Mouse (Mus musculus) MEL (cell line): ENCODE data around the gene Slc34a1. TPM values are rescaled to one million over a fixed set of nuclear protein-coding genes. Genes with fewer than 3 reads are reported as not detected.

Experiments
- DNase-seq: peaks from one replicate; pipeline ENCODE4 v3.0.0; 2011; ENCODE audit warnings: low read depth, low spot score
- H3K27ac ChIP-seq: 2 replicates; pipeline ENCODE4 v1.5.1; 2012; ENCODE audit warnings: low read depth, mild to moderate bottlenecking, control low read depth, low read length, moderate library complexity; ENCODE audit not compliant: control insufficient read depth
- H3K27me3 ChIP-seq, 2 experiments: fragments of 150-350 bp in 1 of 2; sonication (generic) in 1 of 2; 2 replicates each; pipeline ENCODE4 v1.6.1; 2012; ENCODE audit warnings: low read length in 2 of 2, mild to moderate bottlenecking in 2 of 2, improper control_type of control experiment in 1 of 2, moderate library complexity in 1 of 2; ENCODE audit not compliant: insufficient read depth in 2 of 2, control insufficient read depth in 1 of 2
- H3K36me3 ChIP-seq, 2 experiments: 2 replicates each; pipeline ENCODE4 v1.6.1; 2012 to 2014; ENCODE audit warnings: low read length in 2 of 2, improper control_type of control experiment in 1 of 2, inconsistent platforms in 1 of 2, mild to moderate bottlenecking in 1 of 2; ENCODE audit not compliant: insufficient read depth in 2 of 2, control insufficient read depth in 1 of 2
- H3K4me1 ChIP-seq, 2 experiments: fragments of 150-350 bp in 1 of 2; sonication (generic) in 1 of 2; 2 replicates each; pipeline ENCODE4 v1.6.1; 2012; ENCODE audit warnings: low read length in 2 of 2, improper control_type of control experiment in 1 of 2, mild to moderate bottlenecking in 1 of 2; ENCODE audit not compliant: insufficient read depth in 2 of 2, control insufficient read depth in 1 of 2
- H3K4me3 ChIP-seq, 2 experiments: fragments of 150-350 bp in 1 of 2; sonication (generic) in 1 of 2; 2 replicates each; pipeline ENCODE4 v1.5.1; 2012; ENCODE audit warnings: low read depth in 2 of 2, low read length in 2 of 2, mild to moderate bottlenecking in 2 of 2, moderate library complexity in 2 of 2, control low read depth in 1 of 2, improper control_type of control experiment in 1 of 2; ENCODE audit not compliant: control insufficient read depth in 1 of 2, insufficient read depth in 1 of 2
- H3K79me2 ChIP-seq: 2 replicates; pipeline ENCODE4 v1.6.1; 2012; ENCODE audit warnings: mild to moderate bottlenecking, low read length, moderate library complexity; ENCODE audit not compliant: control insufficient read depth, poor library complexity, insufficient read depth
- H3K9ac ChIP-seq: 2 replicates; pipeline ENCODE4 v1.6.1; 2012; ENCODE audit warnings: low read depth, mild to moderate bottlenecking, control low read depth, low read length, moderate library complexity; ENCODE audit not compliant: control insufficient read depth, poor library complexity, severe bottlenecking
- H3K9me3 ChIP-seq: fragments of 150-350 bp; sonication (generic); replicated peaks from 2 replicates; pipeline ENCODE4 v1.6.1; 2012; ENCODE audit warnings: mild to moderate bottlenecking, low read length, improper control_type of control experiment, moderate library complexity; ENCODE audit not compliant: insufficient read depth
- BHLHE40 ChIP-seq: IDR thresholded peaks from 2 replicates; pipeline ENCODE4 v1.6.1; 2012; ENCODE audit warnings: low read depth, mild to moderate bottlenecking, inconsistent platforms, low read length, improper control_type of control experiment, borderline replicate concordance
- CHD1 ChIP-seq: IDR thresholded peaks from 2 replicates; pipeline ENCODE4 v1.6.1; 2012; ENCODE audit warnings: low read depth, mild to moderate bottlenecking, inconsistent platforms, low read length, improper control_type of control experiment
- ELF1 ChIP-seq: IDR thresholded peaks from 2 replicates; pipeline ENCODE4 v1.6.1; 2014; ENCODE audit warnings: low read depth, mild to moderate bottlenecking, inconsistent platforms, low read length, improper control_type of control experiment, moderate library complexity
- EP300 ChIP-seq, 2 experiments: IDR thresholded peaks; 2 replicates each; pipeline ENCODE4 v1.6.1; 2011; ENCODE audit warnings: improper control_type of control experiment in 2 of 2, low read length in 2 of 2, low read depth in 1 of 2, mild to moderate bottlenecking in 1 of 2
- ETS1 ChIP-seq: IDR thresholded peaks from 2 replicates; pipeline ENCODE4 v1.6.1; 2012; ENCODE audit warnings: low read depth, mild to moderate bottlenecking, inconsistent platforms, low read length, improper control_type of control experiment, moderate library complexity
- GATA1 ChIP-seq: IDR thresholded peaks from 2 replicates; pipeline ENCODE4 v1.6.1; 2011; ENCODE audit warnings: low read depth, low read length, improper control_type of control experiment
- HCFC1 ChIP-seq: IDR thresholded peaks from 2 replicates; pipeline ENCODE4 v1.6.1; 2012; ENCODE audit warnings: low read depth, mild to moderate bottlenecking, inconsistent platforms, low read length, improper control_type of control experiment, moderate library complexity
- JUND ChIP-seq: IDR thresholded peaks from 2 replicates; pipeline ENCODE4 v1.6.1; 2011; ENCODE audit warnings: low read depth, mild to moderate bottlenecking, improper control_type of control experiment, low read length
- MAX ChIP-seq: IDR thresholded peaks from 2 replicates; pipeline ENCODE4 v1.6.1; 2011; ENCODE audit warnings: low read length, improper control_type of control experiment
- MAZ ChIP-seq: IDR thresholded peaks from 2 replicates; pipeline ENCODE4 v1.6.1; 2012; ENCODE audit warnings: low read depth, mild to moderate bottlenecking, inconsistent platforms, low read length, improper control_type of control experiment
- MYB ChIP-seq: IDR thresholded peaks from 2 replicates; pipeline ENCODE4 v1.6.1; 2011; ENCODE audit warnings: mild to moderate bottlenecking, low read depth, low read length, improper control_type of control experiment
- MYC ChIP-seq: IDR thresholded peaks from 2 replicates; pipeline ENCODE4 v1.6.1; 2011; ENCODE audit warnings: low read depth, mild to moderate bottlenecking, low read length, improper control_type of control experiment, moderate library complexity
- NELFE ChIP-seq: IDR thresholded peaks from 2 replicates; pipeline ENCODE4 v1.6.1; 2011; ENCODE audit warnings: low read depth, low read length, improper control_type of control experiment
- TAL1 ChIP-seq: IDR thresholded peaks from 2 replicates; pipeline ENCODE4 v1.6.1; 2012; ENCODE audit warnings: mild to moderate bottlenecking, inconsistent platforms, low read length, moderate library complexity, mixed read lengths
- TBP ChIP-seq: IDR thresholded peaks from 2 replicates; pipeline ENCODE4 v1.8.0; 2011; ENCODE audit warnings: low read depth, low read length, improper control_type of control experiment
- TCF12 ChIP-seq: IDR thresholded peaks from 2 replicates; pipeline ENCODE4 v1.6.1; 2014; ENCODE audit warnings: low read depth, mild to moderate bottlenecking, inconsistent platforms, low read length, improper control_type of control experiment, moderate library complexity
- USF2 ChIP-seq, 2 experiments: IDR thresholded peaks; 2 replicates each; pipeline ENCODE4 v1.6.1; 2011 to 2012; ENCODE audit warnings: improper control_type of control experiment in 2 of 2, low read length in 2 of 2, borderline replicate concordance in 1 of 2, inconsistent platforms in 1 of 2, low read depth in 1 of 2, mild to moderate bottlenecking in 1 of 2; ENCODE audit not compliant: insufficient read depth in 1 of 2
- ZC3H11A ChIP-seq: IDR thresholded peaks from 2 replicates; pipeline ENCODE4 v1.6.1; 2012; ENCODE audit warnings: low read depth, mild to moderate bottlenecking, inconsistent platforms, low read length, improper control_type of control experiment
- ZKSCAN1 ChIP-seq: IDR thresholded peaks from 2 replicates; pipeline ENCODE4 v1.6.1; 2012; ENCODE audit warnings: low read depth, mild to moderate bottlenecking, inconsistent platforms, low read length, improper control_type of control experiment, moderate library complexity
- ZNF384 ChIP-seq: IDR thresholded peaks from 2 replicates; pipeline ENCODE4 v1.6.1; 2012; ENCODE audit warnings: low read depth, mild to moderate bottlenecking, inconsistent platforms, low read length, improper control_type of control experiment
- polyA plus RNA-seq, 2 experiments: library from polyadenylated mRNA; stranded (reverse) in 1 of 2; unstranded in 1 of 2; fragments of >175 nt in 1 of 2; fragments of >200 nt in 1 of 2; gene quantifications; 2 replicates each; pipeline versions ENCODE4 v1.2.1 to v1.2.4; 2012; ENCODE audit warnings: low replicate concordance in 2 of 2, low read depth in 1 of 2; ENCODE audit not compliant: insufficient read length in 2 of 2, insufficient read depth in 1 of 2, missing spikeins in 1 of 2
- total RNA-seq: library from RNA; depleted of rRNA; stranded (reverse); fragments of 300-350 nt; gene quantifications from 2 replicates; pipeline ENCODE4 v1.2.3, GENCODE M21; 2012

The Slc34a1 gene
- total and polyA plus RNA-seq, 3 experiments: not detected

DNA sequence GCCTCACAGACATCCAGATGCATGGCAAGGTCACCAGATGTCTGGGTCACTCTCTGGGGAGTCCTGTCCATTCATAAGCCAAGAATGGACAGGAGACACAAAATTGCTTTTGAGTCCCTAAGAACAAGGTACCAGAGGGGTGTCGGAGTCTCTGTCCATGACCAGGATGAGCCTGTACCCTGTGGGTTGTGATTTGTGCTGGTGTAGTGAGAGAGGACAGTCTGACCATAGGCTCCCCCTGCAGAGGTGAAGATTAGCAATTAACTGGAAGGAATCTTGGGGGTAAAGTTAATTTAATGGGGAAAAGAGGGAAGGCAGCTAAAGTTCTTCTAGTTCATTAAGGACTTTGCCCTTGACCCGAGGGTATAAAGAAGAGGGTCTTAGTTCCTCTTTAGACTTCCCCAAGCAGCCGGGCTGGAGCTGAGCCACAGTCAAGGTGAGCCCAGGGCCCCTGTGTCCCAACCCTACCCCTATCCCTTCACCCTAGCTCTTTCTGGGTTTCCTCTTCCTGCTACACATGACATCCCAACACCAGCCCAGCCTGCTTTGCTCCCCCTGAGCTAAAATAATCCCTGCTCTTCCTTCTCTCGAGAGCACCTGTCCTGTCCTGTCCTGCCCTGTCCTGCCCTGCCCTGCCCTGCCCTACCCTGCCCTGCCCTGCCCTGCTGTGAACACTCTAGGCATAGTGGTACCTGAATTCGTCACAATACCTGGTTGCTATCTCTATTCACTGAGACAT is 1.5 kb downstream of the Slc34a1 start:
- no peaks in the 10 kb centered on the region for H3K4me1 ChIP-seq
- no peaks in the 10 kb centered on the region for H3K79me2 ChIP-seq
- no peak overlapping the region for H3K9ac ChIP-seq
- no peak overlapping the region for H3K27ac ChIP-seq
- no peak overlapping the region for H3K4me3 ChIP-seq
- DNase-seq: no peak
- TF ChIP-seq NELFE (no peak), ZC3H11A (no peak), ZNF384 (no peak), MYC (no peak), EP300 (IDR thresholded peaks at IDR 0.05; ENCODE audit: low read depth in 1 of 2, low read length in 2 of 2) (no peak), BHLHE40 (no peak), TCF12 (no peak), TBP (no peak), GATA1 (no peak), TAL1 (no peak), MAX (no peak), HCFC1 (no peak), JUND (no peak), MAZ (no peak), MYB (no peak), CHD1 (no peak), ETS1 (no peak), ELF1 (no peak), ZKSCAN1 (no peak)
- no peaks in the 10 kb centered on the region for H3K36me3 ChIP-seq
- H3K27me3 ChIP-seq: peaks cover 2 to 11% of the 10 kb centered on the region in 2 experiments; a peak in 3 of 4 replicates
- no peaks in the 10 kb centered on the region for H3K9me3 ChIP-seq

GRCm38 (mm10) chr13:55400039-55400346 is 2.0 kb downstream of the Slc34a1 start:
- Histone ChIP-seq H3K4me3 (no peak overlapping the region), H3K4me1 (no peaks in the 10 kb centered on the region), H3K27ac (no peak overlapping the region), H3K27me3 (peaks cover 2 to 11% of the 10 kb centered on the region in 2 experiments; a peak in 3 of 4 replicates), H3K79me2 (no peaks in the 10 kb centered on the region), H3K9me3 (no peaks in the 10 kb centered on the region), H3K9ac (no peak overlapping the region), H3K36me3 (no peaks in the 10 kb centered on the region)
- no peak for DNase-seq
- TF ChIP-seq TBP (no peak), TAL1 (no peak), MYC (no peak), ZC3H11A (no peak), EP300 (IDR thresholded peaks at IDR 0.05; ENCODE audit: low read depth in 1 of 2, low read length in 2 of 2) (no peak), USF2 (IDR thresholded peaks at IDR 0.05; ENCODE audit: borderline replicate concordance in 1 of 2, insufficient read depth in 1 of 2, low read depth in 1 of 2, low read length in 2 of 2) (no peak)
